Mouse (Mus musculus) frontal cortex, adult (tissue): ENCODE results near the gene Gm21981.
"Not testable (repeated sequence)": the region's sequence is repeated elsewhere in the genome, so short reads cannot be mapped to it uniquely, and the experiment has no call there.

Source experiments
- ATAC-seq: cut with Nextera tagmentation; 2 replicates; pipeline ENCODE4 v1.9.2; 2017; ENCODE audit warnings: mild to moderate bottlenecking, moderate library complexity, mixed read lengths; ENCODE audit not compliant: low TSS enrichment

Gene Gm21981

DNA sequence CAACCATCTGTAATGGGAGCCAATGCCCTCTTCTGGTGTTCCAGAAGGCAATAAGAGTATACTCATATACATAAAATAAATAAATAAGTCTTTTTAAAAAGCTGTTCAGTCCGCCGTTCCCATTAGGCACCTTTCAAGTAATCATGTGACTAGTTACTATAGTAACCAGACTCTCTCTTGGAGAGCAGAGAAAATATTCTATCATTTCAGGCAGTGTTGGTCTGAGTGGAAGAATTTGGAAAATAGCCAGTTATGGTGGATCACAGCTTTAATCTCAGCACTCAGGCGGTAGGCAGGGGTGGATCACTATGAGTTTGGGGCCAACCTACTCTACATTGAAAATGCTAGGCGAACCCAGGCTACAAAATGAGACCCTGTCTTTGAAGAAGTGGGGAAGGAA, 25.1 kb downstream of the Gm21981 start:
- ATAC-seq, result no peak

GRCm38 (mm10) chr17:47664474-47664873, 29.8 kb downstream of the Gm21981 start:
- ATAC-seq, result no peak

DNA sequence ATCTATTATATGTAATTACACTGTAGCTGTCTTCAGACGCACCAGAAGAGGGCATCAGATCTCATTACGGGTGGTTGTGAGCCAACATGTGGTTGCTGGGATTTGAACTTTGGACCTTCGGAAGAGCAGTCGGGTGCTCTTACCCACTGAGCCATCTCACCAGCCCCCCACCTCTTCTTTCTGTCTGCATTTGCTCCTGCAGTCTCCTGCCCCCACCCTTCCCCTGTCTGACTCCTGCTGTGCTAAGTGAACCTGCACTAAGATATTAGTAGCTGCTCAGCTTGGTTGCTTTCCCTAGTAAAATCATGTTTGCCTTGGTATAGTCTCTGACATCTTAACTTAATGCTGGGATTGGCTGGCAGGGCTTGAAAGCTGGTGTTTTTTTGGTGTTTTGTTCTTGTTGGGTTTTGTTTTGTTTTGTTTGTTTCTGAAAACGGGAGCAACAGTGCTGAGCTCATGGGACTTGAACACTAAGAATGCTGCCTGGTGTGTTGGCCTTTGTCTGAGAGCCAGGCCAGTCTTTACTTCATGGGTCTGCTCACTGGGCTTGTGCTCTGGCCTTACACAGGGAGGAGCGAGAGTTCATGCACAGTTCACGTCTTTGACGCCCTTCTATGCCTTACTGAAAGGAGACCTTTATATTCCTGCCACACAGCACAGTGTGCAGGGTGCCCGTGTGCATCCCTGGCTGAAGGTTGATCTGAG, 31.1 kb downstream of the Gm21981 start:
- ATAC-seq, result no peak

DNA sequence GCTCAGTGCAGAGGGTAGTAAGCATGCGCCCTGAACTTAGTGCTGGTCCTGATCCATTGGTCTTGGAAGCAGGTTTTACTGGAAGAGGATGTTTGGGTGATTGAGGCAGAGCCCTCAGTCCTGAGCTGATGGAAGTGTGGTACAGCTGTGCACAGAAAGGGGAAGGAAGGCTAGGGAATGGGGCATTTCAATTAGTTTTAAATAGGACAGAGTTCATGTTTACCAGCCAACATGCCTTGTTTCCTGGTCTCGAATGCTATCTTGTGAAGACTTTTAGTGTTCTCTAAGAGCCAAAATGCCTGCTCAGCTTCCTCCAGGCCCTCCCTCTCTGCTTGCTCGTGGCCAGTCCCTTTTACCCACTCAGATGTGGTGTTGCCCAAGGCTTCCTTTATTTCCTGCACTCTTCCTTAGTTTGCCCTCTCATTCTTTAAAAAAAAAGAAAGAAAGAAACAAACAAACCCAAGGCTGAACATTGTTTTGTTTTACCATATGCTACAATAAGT, 35.5 kb downstream of the Gm21981 start:
- ATAC-seq, result no peak

GRCm38 (mm10) chr17:47657901-47658300, 36.4 kb downstream of the Gm21981 start:
- ATAC-seq, result no peak

GRCm38 (mm10) chr17:47655697-47656096, 38.6 kb downstream of the Gm21981 start:
- no peak for ATAC-seq

DNA sequence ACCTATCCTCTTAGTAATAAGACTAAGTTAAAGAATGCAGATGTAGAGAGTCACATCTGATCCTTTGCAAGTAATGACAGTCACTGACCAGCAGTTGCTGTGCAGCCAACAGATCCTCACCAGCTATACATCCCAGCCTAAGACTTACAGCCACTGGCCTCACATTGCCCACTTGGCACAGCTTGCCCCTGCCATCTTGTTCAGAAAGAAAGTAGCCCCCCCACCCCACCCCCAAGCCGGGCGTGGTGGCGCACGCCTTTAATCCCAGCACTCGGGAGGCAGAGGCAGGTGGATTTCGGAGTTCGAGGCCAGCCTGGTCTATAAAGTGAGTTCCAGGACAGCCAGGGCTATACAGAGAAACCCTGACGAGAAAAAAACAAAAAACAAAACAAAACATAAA, 39.9 kb downstream of the Gm21981 start:
- not testable (repeated sequence) for ATAC-seq

GRCm38 (mm10) chr17:47651953-47652352, 42.3 kb downstream of the Gm21981 start:
- ATAC-seq, result no peak

GRCm38 (mm10) chr17:47648966-47649365, 45.3 kb downstream of the Gm21981 start:
- ATAC-seq, result no peak

DNA sequence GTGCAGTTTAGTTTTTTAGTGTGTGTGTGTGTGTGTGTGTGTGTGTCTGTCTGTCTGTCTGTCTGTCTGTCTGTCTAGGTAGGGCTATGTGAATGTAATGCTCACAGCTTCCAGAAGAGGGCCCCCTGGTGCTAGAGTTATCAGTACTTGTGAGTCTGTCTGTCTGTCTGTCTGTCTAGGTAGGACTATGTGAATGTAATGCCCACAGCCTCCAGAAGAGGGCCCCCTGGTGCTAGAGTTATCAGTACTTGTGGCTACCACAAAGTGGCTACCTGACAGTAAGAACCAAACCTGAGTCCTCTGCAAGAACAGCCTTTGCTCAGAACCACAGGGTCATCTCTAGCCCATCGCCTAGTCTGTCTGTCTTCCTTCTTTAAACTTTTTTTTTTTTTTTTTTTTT, 47.6 kb downstream of the Gm21981 start:
- no peak for ATAC-seq

- ATAC-seq, result no peak
These were observed 51.3 kb downstream of the Gm21981 start for GRCm38 (mm10) chr17:47642992-47643391.
